Mouse (Mus musculus) lung, postnatal 10 days (tissue): ENCODE data around the gene Mbip.

ENCODE experiments used
- DNase-seq: peaks from one replicate; pipeline ENCODE4 v3.0.0; 2021

The Mbip gene

DNA sequence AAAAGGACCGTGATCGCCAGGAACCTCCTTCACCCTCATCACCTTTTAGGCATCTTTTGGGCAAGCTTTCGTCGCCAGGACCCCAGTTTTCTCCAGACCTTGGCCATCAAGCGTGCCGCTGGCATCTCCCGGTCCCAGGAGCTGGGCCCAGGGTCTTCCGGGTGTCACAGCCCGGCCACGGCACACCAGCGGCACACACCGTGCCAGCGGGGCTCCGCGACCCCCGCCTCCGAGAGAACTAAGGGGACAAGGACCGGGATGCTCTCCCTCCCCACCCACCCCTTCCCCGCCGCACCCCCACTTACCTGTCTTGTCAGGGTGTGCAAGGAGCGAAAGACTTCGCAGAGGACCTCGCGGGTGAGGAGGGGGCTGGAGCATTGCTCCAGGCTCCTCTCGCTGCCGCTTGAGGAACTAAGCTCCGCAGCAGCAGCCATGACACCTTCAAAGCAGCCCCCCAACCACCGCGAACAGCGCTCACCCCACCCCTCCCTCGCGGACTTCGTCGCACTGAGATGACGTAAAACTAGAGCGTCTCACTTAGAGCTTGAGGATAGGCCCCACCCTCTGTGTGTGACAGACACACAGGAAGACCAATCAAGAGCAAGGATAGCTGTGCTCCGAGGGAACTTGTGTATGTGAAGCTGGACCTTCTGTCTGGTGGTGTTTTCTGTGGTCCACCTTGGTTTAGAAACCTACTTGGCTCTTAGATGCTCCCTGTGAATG lies at the start of gene Mbip:
Gene Mbip (minus strand): TSS at position 528 of the 723 bp plus-strand sequence.
- DNase-seq: peak; percentile 99

DNA sequence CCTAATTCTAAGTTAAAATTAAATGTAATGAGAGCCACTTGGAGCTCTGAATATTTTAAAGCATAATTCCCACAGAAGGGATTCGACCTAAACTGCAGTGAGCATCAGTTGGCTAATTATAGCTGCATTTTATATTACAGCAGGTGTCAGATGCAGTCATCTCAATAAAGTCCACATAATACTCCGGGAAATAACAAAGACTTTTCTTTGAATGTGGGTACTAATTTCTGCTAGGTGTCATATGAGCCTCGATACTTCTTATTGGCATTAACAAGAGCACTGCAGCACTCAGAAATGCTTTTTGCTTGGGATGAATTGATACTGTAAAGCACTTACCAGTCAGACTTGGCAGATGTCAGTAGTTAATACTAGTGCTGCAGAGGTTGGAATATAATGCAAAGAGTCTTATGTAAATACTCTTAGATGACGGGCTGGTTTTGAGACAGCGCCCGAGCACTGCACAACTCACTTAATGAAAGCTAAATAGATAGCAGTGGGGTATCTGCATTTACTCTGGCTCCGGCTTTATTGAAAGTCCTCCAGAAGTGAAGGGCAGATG lies 42.0 kb upstream of the Mbip start:
- no peak for DNase-seq

DNA sequence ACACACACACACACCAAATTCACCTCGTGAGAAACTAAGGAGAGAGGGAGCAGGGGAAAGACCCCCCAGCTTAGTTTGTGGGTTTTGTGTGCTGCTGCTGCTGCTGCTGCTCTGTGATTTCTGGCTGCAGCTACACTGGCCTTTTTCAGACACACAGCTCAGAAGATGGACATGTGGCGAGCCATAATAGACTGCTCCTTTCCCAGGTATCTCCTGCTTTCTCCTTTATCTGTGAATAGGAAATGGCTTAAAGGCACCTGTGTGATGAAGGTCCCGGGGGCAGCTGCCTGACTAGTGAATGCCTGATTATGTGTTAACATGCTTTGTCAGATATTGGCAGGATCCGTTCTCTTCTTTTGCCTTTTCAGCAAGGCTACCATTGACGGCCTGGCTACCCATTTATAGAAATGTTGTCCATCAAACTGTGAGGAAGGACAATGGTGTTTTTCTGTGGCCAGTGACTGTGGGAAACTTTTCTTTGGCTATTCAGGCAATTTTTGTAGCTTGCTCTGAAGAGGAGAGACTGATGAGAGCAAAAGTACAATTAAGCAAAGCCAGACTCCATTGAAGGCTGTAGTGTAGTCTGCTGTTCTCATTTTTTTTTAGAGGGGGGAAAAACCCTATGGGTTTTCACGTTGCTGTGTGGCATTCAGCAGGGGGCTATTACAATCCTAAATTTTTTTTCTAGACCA lies 41.4 kb upstream of the Mbip start:
- DNase-seq: no peak

DNA sequence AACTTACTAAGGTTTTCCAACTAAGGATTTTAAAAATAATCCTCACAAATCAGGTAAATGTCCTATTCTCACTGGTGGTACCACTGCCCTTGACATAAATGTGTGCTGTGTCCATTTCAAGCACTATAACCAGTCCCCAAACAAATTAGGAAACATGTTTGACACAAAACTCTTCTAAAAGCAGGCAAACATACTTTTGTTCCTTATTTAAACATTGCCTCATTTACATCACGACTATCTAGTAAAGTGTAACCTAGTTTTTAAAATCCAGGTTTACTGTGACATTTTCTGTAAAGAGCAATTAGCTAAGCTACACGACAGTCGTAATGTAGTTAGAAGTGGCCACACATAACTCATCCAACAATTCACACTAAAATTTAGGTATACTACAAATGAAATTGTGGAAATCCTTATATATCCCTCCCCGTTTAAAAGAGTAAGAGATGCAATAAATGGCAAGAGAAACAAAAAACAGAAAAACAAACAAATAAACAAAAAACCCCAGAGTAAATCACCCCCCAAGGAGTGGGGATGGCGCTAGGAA lies 851 bp downstream of the Mbip start:
- DNase-seq: no peak

DNA sequence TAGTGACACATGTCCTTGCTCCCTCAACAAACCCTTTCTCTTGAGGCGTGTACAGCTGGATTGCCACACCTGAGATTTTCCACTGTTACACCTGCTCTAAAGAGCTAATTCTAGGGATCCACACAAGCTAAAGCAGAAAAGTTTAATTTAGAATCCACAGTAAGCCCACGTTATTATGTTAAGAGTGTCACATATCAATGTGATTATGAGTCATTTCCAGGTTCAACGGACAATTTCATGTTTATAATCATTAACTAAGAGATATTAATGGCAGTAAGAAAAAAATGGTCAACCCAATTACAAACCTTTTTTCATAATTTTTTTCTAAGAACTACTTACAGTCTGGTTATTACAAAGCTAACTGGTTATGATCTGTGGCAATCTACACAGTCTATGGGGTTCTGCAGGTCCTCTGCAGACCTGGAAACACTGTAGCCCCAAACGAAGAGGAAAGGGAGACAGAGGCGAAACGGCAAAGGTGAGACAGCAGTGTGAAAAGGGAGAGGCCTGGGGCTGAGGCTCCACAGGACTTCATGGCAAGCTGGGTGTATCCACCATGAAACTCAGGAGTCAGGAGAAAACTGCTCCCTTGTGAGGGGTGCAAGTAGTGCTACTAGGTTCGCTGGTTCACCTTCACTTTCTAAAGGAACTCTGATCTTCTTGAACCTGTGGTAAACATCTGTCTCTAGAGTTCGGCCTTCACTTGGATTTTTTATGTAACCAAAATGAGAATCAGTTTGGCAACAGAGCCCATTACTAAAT lies 6.2 kb downstream of the Mbip start:
- no peak for DNase-seq

DNA sequence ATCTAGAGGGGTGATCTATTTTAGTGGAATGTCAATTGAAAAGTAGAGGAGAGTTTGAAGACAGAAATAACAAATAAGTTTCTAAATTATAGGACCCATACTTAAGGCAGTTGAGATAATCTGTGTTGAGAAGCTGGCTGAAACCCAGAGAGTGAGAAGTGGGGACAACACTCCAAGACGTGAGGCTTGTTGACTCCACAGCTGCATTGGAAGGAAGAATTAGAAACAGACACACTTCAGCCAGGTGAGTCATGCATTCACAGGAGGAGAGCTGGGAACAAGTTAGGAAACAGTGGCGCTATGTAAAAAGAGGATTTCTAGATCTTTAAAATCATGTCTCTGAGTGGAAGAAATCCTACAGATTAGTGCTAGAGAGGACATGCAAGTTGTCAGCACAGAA lies 12.2 kb downstream of the Mbip start:
- DNase-seq: no peak

DNA sequence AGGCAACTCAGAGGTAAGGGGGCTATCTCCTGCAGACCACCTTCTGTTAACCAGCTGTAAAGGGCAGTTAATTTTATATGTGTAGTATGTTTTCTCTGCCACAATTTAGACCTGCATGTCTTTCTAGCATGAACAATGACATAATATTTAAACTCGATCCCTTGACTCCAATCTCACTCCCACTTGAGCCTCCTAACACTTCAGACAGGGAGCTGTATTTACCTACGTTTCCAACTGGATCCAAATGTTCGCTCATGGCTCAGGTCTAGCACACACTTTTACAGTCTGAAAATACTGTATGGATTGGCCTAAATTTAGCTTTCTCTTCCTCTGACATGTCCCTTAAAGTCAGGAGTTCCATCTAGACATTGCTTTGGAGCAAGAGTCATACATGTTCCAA lies 13.2 kb downstream of the Mbip start:
- peak; percentile 8 for DNase-seq

DNA sequence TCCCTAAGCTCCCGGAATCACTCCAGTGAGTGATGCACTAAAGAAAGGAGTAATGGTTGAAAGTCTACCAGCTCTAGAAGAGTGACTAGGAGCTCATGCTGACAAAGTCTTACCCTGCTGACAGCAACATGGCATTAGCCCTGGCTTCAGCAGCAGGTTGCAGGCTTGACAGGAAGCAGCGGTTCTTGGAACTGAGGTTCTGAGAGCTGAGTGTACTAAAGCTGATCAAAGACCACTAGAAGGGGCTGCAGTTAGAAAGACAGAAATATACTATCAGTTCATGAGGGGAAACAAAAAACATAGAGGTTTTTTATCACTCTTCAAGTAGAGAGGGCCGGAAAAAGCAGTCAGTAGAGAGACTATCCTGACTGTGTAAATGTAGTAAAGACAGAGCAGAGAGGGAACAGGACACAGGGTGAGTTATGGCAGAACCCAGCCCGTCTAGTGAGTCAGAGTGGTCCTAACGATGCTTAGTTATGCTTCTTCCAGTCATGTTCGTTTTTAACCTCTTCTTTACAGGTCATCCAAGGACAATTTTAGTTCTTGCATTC lies 18.2 kb downstream of the Mbip start:
- DNase-seq: no peak

DNA sequence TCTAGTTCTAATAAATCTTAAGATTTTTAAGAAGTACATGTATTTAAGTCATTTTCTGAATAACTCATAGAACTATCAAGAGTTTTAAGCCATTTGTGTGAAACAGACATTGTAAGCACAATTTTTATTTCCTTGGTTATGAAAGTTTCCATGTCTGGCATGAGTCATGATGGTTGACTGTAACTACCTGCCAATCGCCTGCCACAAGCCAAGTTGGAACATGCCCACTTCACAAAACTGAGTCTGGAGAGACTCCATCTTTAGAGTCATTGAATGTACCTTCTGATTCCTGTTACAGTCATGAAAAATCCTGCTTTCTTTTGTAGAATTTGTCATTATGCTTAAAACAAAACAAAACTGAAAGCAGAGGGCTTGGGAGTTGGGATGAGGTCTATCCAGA lies 19.8 kb downstream of the Mbip start:
- DNase-seq: no peak

DNA sequence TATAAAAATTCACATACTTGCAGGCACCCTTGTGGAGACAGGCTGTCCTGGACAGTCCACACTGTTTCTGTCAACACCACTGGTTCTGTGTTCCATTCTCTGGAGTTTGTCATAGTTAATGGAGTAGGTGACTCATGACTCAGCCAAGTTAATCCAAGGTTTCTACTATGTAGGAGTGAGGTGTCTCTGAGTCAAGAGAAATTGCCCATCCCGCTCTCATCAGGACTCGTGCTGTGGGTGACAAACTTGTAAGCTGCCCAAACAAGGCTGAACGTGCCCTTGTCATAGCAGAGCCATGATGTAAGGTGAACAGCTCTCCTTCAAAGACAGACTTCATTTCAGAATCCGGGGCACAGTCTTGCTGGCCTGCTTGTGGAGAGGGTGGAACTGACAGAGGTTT lies 26.8 kb downstream of the Mbip start:
- DNase-seq: no peak

DNA sequence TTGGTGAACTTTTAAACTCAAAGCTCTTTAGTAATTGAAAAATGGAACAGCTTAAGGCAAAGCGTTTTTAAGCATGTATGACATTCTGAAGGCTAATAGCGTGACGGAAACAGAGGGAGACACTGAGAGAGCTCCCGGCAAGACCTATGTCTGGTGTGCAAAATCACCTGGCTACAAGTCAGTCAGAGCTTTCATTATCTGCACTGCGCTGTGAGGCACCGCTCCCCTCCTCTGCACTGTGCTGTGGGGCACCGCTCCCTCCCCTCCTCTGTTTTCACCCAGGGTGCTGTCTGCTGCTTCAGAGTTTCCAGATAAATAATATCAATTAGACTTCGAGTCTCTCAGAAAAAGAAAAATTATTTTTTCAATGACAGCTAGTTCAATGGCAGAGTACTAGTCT lies 27.6 kb downstream of the Mbip start:
- DNase-seq: no peak

DNA sequence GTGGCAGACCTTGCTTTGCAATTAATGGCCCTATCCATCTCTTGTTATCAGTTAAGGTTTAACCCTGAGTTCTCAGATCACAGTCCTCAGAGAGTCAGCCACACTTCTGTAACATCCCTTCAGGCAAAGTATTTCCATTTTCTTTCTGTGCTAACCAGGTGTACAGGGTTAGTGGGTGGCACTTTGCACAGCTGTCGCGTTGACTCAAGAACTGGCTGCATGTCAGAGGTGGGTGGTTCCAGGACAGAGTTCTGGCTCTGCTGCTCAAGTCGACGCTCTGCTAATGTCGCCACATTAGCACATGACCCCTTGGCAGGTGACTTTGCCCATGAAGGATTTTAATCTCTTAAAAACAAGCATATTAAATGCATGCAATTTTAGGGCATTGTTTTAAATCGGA lies 39.9 kb downstream of the Mbip start:
- DNase-seq: peak; percentile 51

DNA sequence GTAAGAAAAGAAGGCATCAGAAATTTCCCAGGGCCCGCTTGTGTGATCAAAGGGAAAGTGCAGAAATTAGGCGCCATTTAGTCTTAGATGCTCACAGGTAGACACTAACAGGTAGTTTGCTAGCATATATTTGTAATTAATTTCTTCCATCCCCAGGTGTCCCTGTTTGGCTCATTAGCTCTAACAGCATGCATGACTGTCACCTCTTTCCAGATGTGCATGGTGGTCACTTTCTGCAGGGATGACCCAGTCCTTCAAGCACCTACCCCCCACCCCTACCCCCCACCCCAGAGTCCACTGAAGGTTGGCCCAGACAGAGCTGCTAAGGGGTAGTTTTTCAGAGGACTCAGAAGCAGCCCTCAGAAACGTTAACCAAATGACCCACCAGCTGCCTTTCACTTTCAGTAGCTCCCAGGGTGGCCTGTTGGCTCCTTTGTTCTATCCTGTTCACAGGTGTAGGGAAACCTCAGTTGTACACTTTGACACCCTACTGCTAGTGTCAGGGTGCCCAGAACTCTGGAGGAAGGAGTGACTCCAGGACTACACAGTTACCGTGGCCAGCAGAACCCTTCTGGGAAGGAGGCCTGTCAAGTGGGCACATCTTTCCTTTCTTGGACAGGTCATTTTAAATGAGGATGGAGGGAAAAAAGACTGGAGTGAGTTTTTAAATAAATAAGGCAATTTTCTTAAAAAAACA lies 43.2 kb downstream of the Mbip start:
- no peak for DNase-seq

DNA sequence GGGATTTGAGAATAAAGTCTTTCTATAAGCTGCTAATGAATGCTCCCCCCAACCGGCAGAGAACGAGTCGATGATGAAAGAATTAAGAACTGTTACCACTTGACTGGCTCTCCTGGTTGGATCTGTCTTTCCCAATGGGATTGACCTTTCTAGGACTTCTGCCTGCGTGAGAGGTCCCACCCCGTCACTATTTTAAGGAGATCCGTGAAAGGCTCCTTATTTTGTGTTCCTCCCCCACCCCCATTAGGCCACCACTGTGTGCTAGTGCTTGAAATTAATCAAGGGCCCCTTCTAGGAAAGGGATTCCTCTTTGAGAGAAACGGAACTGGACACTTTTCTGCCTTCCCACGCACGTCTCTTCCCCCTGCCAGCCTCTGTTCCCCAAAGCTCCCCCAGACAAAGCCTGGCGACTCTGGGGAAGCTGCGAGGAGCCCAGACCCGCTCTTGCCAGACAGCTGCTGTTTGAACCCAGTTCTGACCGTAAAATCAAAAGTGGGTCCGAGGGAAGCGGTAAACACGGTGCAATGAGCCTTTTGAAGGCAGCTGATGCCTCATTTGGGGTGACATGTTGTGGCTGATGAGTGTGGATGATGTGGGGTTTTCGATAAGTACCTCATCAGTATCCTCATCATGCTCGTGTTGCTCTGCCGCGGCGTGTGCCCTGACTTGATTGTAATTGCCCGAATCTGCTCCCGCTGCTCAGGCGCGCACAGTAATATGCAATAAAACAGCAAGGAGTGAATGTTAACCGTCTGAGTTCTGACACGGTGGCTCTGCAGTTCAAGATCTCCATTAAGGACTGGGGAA lies 44.0 kb downstream of the Mbip start:
- peak; percentile 25 for DNase-seq

DNA sequence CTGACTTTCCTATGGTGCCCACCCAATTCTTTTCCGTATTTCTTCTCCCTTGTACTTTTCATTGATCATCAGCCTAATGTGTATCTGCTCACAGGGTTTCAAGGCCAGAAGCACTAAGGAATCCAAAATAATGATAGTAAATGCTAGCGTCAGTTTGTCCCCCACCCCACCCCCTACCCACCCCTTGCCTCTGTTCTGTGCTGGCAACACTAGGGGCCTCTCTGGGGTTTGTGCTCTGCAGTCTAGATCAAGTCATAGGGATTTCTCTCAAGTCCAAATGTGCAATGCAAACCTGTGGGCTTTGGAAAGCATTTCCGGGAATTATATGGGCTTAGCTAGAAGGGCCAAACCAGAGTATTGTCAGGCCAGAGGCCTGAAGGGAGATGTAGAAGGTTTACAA lies 46.1 kb downstream of the Mbip start:
- no peak for DNase-seq

DNA sequence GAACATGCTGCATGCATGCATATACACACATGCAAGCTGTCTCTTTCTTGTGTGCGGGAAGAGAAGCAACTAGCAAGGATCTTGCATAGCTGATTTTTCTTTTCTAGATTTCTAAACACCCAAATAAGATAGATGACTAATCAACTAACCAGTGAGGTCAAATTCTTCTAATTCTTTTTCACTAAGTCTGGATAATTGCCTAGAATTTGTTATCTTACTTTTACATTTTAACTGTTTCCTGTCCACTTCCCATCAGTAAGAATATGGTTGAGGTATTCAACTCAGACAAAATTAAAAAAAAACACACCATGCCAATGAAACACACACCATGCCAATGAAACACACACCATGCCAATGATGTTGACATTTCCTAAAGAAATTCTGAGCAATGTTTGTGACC lies 46.8 kb downstream of the Mbip start:
- DNase-seq: no peak

DNA sequence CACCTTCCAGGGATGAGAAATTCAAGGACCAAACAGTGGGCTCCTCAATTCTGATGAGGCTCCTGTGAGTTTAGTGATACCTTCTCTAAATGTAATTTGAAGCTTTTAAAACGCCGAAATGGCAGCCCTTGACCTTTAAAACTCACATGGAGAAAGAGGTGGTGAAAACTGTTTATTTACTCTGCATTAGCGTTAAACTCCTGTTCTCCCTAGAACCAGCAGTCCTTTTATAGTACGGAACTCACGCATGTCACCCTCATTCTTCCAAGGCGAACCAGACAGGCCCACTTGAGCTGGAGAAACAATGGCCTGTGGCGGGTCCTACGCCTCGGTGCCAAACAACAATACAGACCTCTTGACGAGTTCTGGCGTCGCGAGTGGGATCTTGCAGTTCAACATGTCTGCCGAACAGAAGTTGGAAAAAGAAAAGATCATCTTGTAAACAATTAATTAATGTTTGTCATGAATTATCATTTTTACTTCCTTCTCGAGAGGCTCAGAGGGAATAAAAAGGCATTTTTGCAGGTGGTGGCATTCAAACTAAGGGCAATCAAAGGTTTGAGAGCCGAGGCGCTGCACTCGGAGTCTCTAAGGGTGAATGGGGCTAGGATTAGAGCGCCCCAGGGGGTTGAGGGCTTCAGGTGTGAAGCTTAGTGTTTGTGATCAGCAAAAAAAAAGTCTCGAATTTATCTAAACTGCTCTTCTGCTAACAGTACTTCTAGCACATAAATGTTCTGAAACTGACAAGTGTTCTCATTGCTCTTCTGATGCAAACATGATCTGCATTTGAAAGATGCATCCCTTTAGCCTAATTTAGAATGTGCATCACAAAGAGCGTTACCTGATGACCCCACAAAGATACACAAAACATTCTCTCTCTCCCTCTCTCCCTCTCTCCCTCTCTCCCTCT lies 47.5 kb downstream of the Mbip start:
- DNase-seq: no peak

DNA sequence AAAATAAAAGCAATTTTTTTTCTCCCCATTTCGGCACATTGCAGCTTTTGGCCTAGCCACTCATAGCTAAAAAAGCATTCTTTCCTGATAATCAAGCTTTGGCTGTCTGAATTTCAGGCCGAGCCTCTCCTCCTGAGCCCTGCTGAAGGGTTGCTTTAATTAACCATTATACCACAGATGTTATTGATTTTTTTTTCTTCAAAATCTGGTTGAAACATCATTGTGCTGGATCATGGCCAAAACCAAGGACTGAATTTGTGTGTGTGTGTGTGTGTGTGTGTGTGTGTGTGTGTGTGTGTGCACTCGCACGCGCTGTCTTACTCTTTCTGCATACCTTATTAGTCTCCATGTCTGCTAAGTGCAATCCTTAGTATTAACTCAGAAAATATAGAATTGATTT lies 48.6 kb downstream of the Mbip start:
- no peak for DNase-seq

DNA sequence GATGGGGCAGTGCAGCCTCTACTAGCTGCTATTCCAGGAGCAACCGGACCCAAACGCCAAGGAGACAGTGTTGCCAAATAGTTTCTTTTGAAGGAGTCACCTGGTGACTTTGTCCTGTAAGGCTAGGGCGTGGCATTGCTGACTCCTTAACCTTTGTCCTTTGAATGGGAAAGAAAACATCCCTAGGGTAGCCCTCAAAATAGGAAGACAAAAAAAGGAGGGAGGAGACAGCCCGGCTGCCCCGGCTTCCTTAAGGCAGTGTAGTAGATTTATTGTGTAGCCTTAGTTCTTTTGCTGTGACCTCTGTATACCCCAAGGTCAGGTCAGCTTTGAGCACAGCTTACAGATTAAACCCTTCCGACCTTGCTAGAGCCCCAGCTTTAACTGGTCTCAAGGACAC lies 49.2 kb downstream of the Mbip start:
- peak; percentile 27 for DNase-seq

DNA sequence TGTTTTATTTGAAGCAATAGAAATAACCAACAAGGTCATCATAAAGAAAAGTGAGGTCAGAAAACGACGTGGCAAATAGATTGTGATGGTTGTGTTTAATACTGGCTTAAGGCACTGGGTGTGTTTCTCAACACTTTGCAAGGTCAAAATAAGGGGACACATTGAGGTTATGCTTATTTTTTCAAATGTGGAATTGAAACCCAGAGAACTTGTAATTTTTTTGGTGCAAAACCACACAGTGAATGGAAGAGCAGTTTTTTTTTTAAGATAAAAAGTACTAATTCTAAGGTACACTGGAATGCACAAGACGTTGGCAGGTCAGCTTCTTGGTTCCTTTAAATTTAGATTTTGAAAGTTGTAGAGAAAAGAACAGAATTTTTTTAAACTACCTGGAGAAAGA lies 50.5 kb downstream of the Mbip start:
- DNase-seq: no peak
